Mouse (Mus musculus): ENCODE measurements around the gene Gm38655.
"Not testable (repeated sequence)": the region's sequence is repeated elsewhere in the genome, so short reads cannot be mapped to it uniquely, and the experiment has no call there.

Gm38655 gene

DNA sequence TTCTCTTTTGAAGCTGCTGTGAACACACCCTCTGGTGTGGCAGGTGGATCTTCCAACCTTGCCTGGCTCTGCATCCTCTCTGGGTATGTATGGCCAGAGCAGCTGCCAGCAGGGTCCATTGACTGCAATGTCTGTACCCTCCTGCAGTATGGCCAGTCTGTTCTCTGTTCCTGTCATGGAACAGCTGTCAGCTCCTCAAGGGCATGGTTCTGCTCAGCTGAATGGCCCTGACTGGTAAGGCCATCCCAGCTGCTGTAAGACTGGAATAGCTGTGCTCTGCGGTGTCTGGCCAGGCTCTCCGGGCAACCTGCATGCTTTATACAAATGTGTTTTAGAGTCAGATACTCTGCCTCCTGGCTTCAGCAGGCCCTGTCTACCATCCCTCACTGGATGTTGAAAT, 5.6 kb downstream of the Gm38655 start:
- no peak for DNase-seq (ENCODE audit: low read depth, low spot score)

DNA sequence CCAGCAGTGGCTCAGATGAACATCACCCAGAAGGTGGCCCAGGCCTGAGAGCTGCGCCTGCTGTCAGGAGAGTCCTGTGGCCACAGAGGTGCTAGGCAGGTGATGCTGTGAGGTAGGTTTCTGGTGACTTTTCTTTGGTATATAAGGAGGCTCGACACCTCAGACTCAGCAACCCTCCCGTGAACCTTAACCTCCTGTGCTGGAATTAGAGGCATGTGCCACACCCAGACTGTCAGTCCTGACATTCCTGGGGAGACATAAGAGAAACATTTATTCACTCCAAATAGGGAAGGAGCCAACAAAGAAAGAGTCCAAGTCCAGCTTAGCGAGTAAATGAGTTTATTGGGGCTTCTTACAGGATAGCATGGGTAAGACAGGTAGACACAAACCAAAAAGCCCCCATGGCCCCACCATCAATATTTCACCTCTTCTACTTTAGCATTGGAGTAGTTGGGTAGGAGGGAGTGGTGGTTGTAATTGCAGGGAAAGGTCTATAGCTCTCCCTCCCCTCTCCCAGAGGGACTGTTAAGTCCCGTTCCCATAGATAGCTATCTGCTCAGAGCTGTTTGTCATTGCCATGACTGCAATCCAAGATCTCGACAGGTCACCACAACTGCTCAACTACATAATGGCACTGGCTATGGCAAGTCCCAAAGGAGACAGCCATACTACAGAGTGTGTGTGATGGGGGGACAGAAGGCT, 9.2 kb downstream of the Gm38655 start:
- no peak for DNase-seq (ENCODE audit: low read depth, low spot score)

DNA sequence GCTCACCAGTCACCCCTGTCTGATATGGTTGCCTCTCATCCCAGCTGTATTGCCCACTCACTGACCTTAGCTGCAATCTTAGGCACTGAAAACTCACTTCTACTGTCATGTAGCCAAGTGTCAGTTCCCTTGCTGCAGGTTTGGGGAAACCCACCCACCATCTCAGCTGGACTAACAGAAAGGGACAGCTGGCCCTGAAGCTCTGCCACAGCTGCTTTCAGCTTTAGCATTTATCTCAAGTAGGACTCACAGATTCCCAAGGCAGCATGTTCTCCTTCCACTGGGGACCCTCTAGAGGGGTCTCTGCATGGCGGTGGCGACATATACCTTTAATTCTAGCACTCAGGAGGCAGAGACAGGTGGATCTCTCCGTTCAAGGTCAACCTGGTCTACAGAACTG, 10.5 kb downstream of the Gm38655 start:
- no peak for DNase-seq (ENCODE audit: low read depth, low spot score)

DNA sequence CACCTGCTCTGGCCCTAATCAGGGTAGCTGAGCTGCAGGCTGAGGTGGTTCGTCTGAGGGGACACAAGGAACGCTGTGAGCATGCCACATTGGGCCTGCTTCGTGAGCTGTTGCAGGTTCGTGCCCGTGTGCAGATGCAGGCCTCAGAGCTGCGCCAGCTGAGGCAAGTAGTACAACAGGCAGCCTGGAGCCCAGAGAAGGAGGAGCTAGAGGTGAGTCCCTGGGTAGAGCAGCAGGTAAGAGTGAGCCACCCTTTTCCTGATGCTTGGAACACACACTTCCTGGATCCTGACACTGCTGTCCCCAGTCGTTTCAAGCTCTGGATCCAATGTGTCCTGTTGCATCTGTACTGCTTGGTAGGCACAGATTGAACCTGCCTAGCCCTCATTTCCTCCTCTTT, 11.9 kb downstream of the Gm38655 start:
- no peak for DNase-seq (ENCODE audit: low read depth, low spot score)

DNA sequence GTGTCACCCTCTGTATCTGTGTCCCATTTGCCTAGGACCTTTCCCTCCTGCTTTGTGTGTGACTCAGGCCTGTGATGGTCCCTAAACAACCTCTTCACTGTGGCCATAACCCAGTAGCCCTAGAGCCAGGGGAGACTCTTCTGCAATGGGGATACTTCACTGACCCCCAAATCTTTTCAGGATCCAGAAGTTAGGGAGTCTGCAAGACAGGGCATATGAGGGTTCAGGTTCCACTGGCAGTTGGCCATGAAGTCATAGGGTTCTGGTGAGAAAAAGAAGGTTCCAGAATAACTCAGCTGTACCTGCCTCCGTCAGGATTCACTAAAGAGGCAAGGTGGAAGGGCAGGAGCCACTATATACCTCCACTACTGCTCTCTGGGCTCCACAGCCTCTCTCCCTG, 13.1 kb downstream of the Gm38655 start, which contains the start of gene Ccdc154:
Gene Ccdc154, plus strand, starts transcription at position 301 of the 400 bp plus-strand sequence.
- no peak for DNase-seq (ENCODE audit: low read depth, low spot score)

DNA sequence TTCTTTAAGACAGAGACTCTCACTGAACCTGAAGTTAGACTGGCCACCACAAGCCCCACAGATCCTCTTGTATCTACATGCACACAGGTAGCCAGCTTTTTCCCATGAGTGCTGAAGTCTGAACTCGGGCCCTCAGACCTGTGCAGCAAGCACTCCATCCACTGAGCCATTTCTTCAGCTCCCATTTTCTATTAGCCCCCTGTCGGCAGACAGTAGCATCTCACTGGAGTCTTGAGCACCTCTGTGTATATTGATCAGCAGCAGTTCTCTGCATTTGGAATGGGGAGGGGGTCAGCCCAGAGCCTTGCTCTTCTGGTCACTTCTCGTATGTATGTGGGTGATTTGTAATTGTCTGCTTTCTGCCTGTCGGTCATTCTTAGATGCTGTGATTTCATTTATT, 35.3 kb downstream of the Gm38655 start:
- no peak for DNase-seq (ENCODE audit: low read depth, low spot score)

DNA sequence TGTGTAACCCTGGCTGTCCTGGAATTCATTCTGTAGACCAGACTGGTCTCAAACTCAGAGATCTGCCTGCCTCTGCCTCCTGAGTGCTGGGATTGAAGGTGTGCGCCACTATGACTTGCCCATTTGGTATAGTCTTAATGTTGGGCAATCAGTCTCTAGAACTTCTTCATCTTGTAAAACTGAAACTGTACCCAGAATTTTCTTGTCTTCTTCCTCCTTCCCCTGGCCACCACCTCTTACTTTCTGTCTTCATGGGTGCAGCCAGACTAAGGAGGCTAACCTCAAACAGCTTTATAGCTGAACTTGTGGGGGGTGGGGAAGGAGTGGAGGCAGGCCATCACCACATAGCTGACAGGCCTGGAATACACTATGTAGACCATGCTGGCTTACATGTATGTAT, 36.5 kb downstream of the Gm38655 start:
- DNase-seq (ENCODE audit: low read depth, low spot score), result no peak

DNA sequence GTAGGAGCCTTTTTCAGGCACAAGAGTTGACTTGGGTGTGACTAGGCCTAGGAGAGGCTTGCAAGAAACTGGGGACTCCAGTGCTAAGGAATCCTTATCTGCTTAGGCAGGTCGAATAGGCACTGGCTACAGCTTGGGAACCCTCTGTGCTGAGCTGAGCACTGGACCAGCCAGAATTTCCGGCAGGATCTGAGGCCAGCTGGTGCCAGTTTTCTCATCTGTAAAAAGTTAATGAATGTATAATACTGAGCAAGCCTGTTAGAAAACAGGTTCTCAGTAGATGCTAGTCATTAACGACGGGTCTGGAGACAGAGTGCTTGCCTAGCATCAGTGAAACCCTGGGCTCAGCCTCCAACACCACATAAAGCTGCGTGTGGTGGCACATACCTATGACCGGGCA, 39.6 kb downstream of the Gm38655 start:
- no peak for DNase-seq (ENCODE audit: low read depth, low spot score)

DNA sequence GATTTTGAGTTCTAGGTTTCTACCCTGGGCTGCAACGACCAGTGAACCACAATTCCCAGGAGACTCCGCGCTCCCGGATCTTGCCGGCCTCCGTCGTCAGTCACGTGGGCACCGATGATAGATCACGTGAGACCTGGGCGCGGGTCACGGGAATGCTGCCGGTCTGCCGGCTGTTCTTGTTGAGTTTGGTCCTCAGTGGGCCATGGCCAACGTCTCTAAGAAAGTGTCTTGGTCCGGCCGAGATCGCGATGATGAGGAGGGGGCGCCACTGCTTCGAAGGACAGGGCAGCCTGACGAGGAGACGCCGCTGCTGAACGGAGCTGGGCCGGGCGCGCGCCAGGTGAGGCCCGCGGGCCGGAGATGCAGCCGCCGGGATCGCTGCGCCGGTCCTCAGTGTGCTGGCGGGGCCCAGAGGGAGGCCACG, 42.0 kb downstream of the Gm38655 start, which contains the start of gene Clcn7:
Gene Clcn7, plus strand, starts transcription at position 117 of the 424 bp plus-strand sequence.
- peak; percentile 83 for DNase-seq (ENCODE audit: low read depth, low spot score)

DNA sequence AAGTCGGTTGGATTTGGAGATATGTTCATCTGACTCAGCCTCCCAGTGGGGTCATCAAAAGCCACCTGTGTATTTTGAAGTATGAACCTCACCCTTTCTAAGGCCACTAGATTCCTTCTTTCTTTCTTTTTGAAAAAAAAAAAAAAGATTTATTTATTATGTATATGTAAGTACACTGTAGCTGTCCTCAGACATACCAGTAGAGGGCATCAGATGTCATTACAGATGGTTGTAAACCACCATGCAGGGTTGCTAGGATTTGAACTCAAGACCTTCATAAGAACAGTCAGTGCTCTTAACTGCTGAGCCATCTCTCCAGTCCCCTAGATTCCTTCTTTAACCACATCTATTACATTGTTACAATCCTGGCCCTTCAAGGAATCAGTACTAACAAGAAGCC, 45.2 kb downstream of the Gm38655 start:
- DNase-seq (ENCODE audit: low read depth, low spot score), result no peak

DNA sequence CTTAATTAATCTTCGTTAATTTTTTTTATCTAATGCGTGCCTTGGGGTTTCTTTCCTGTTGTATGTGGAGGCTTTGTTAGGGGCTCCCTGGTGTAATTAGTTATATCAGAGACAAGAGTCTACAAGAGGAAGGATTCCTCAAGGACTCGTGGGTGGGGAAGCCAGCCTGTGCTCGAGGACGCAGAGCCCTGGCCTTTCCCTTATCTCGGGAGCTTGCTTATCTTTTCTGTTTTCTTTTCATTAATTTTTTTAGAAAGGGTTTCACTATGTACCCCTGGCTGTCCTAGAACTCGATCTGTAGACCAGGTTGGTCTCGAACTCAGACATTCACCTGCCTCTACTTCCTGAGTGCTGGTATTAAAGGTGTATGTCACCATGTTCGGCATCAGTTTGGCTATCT, 47.6 kb downstream of the Gm38655 start:
- no peak for DNase-seq (ENCODE audit: low read depth, low spot score)

DNA sequence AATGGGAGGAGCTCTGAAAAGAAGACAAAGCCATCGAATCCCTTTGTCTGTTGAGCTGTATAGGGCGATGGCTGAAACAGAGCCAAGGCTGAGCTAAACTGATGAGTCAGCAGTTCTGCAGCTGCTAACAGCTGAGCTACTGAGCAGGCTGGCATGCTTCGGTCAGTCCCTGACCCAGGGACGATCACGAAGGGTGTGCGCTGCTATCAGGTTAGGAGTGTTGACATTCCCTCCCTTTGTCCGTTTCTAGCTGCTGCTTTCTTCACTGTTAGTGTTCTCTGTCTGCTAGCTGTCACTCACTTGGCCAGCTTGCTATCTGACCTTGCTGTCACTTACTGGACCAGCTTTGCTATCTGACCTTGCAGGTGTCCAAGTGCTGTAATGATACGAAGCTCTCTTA, 48.2 kb downstream of the Gm38655 start:
- DNase-seq (ENCODE audit: low read depth, low spot score), result peak; percentile 13

DNA sequence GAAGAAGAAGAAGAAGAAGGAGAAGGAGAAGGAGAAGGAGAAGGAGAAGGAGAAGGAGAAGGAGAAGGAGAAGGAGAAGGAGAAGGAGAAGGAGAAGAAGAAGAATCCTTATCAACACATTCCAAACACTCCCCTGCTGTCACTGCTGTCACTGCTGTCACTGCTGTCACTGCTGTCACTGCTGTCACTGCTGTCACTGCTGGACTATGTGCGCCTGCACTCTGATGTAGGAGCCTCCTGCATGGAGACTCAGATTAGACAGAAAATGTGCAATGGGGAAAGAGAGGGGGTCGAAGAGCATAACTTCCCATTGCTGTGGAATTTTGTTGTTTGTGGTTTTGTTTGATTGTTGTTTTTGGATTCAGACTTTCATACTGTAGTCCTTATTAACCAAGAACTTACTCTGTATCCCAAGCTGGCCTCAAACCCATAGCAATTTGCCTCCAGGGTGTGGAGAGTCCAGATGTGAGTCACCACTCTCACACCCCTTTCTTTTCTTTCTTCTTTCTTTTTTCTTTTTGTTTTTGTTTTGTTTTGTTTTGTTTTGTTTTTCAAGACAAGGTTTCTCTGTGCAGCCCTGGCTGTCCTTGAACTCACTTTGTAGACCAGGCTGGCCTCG, 49.7 kb downstream of the Gm38655 start:
- DNase-seq (ENCODE audit: low read depth, low spot score), result not testable (repeated sequence)

DNA sequence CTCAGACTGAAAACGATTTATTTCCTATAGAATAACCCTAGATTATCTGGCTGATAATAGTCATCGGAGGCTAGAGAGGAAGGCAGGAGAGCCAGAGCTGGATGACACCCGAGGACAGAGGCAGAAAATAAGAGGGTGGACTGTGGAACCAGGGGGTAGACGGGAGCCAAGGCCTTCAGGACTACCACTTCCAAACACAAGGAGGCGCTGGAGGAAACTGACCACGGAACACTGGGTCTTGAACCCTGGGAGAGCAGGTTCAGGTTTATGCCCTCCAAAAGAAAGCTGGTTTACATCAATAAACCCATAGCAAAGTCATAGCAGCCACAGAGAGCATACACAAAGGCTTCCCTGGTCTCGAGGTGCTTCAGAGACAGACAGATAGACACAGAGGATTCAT, 51.3 kb downstream of the Gm38655 start:
- DNase-seq (ENCODE audit: low read depth, low spot score), result no peak

Data from telencephalon, adult 2 months (tissue).